Mouse (Mus musculus) CH12.LX (cell line): ENCODE data around the gene Ntn1.

Experiments
- CTCF ChIP-seq, 2 experiments: IDR thresholded peaks in 1 of 2; conservative IDR thresholded peaks in 1 of 2; 2 replicates each; pipeline ENCODE4 v1.5.1; 2011 to 2012; ENCODE audit warnings: low read depth in 2 of 2, low read length in 2 of 2, improper control_type of control experiment in 1 of 2, inconsistent platforms in 1 of 2, mild to moderate bottlenecking in 1 of 2, moderate library complexity in 1 of 2
- E2F4 ChIP-seq: IDR thresholded peaks from 2 replicates; pipeline ENCODE4 v1.6.1; 2011; ENCODE audit warnings: low read depth, low read length, improper control_type of control experiment; ENCODE audit not compliant: insufficient replicate concordance
- ETS1 ChIP-seq: conservative IDR thresholded peaks from 2 replicates; pipeline ENCODE4 v1.6.1; 2012; ENCODE audit warnings: low read depth, mild to moderate bottlenecking, inconsistent platforms, low read length, improper control_type of control experiment, moderate library complexity
- GABPA ChIP-seq: IDR thresholded peaks from 2 replicates; pipeline ENCODE4 v1.6.1; 2012; ENCODE audit warnings: low read depth, low read length, improper control_type of control experiment, inconsistent platforms; ENCODE audit not compliant: insufficient replicate concordance
- JUN ChIP-seq: IDR thresholded peaks from 2 replicates; pipeline ENCODE4 v1.6.1; 2011; ENCODE audit warnings: low read depth, mild to moderate bottlenecking, low read length, improper control_type of control experiment, moderate library complexity; ENCODE audit not compliant: insufficient read depth
- KAT2A ChIP-seq: IDR thresholded peaks from 2 replicates; pipeline ENCODE4 v1.6.1; 2012; ENCODE audit warnings: low read length, improper control_type of control experiment, inconsistent platforms; ENCODE audit not compliant: insufficient replicate concordance
- MAFK ChIP-seq: IDR thresholded peaks from 2 replicates; pipeline ENCODE4 v1.6.1; 2011; ENCODE audit warnings: low read length, improper control_type of control experiment; ENCODE audit not compliant: insufficient replicate concordance
- MAZ ChIP-seq: IDR thresholded peaks from 2 replicates; pipeline ENCODE4 v1.6.1; 2012; ENCODE audit warnings: low read depth, mild to moderate bottlenecking, inconsistent platforms, low read length, improper control_type of control experiment, moderate library complexity
- MEF2A ChIP-seq: IDR thresholded peaks from 2 replicates; pipeline ENCODE4 v1.6.1; 2014; ENCODE audit warnings: low read depth, mild to moderate bottlenecking, inconsistent platforms, low read length, improper control_type of control experiment, borderline replicate concordance
- MXI1 ChIP-seq: IDR thresholded peaks from 2 replicates; pipeline ENCODE4 v1.6.1; 2011; ENCODE audit warnings: mild to moderate bottlenecking, low read depth, low read length, improper control_type of control experiment
- SMC3 ChIP-seq: IDR thresholded peaks from 2 replicates; pipeline ENCODE4 v1.6.1; 2011; ENCODE audit warnings: low read depth, low read length, improper control_type of control experiment
- USF1 ChIP-seq: IDR thresholded peaks from 2 replicates; pipeline ENCODE4 v1.6.1; 2014; ENCODE audit warnings: low read depth, mild to moderate bottlenecking, inconsistent platforms, low read length, improper control_type of control experiment
- ZNF384 ChIP-seq: IDR thresholded peaks from 2 replicates; pipeline ENCODE4 v1.6.1; 2012; ENCODE audit warnings: low read depth, low read length, improper control_type of control experiment, inconsistent platforms

- no peak for TF ChIP-seq MAZ
- no peak for TF ChIP-seq JUN
- no peak for TF ChIP-seq SMC3
- TF ChIP-seq E2F4: no peak
- TF ChIP-seq CTCF (conservative IDR thresholded peaks at IDR 0.05 in 1 of 2, IDR thresholded peaks at IDR 0.05 in 1 of 2; ENCODE audit: low read depth in 2 of 2, low read length in 2 of 2): no peak
- no peak for TF ChIP-seq MEF2A
- no peak for TF ChIP-seq KAT2A
- no peak for TF ChIP-seq ETS1
- TF ChIP-seq MXI1: no peak
- no peak for TF ChIP-seq USF1
- TF ChIP-seq MAFK: no peak
- TF ChIP-seq ZNF384: no peak
- TF ChIP-seq GABPA: no peak
Measured at GRCm38 (mm10) chr11:68247897-68248296, 152.7 kb downstream of the Ntn1 start.
